Mouse (Mus musculus) gonadal fat pad, adult 2 months (tissue): ENCODE measurements around the gene Supt3. TPM values are rescaled to one million over a fixed set of nuclear protein-coding genes. Genes with fewer than 3 reads are reported as not detected.

Experiments
- DNase-seq: peaks from one replicate; pipeline ENCODE4 v3.0.0-alpha.2; 2012; ENCODE audit warnings: low read depth
- polyA plus RNA-seq: library from polyadenylated mRNA; depleted of rRNA; stranded (reverse); fragments of >200 nt; gene quantifications from 2 replicates; pipeline ENCODE4 v1.2.3, GENCODE M21; 2012

Supt3 gene
- polyA plus RNA-seq, 1 experiment: 7.4 TPM

- no peak for DNase-seq
These were observed 190.2 kb downstream of the Supt3 start for GRCm38 (mm10) chr17:44967186-44967585.

GRCm38 (mm10) chr17:44970255-44970654, 193.3 kb downstream of the Supt3 start:
- DNase-seq: no peak

- no peak for DNase-seq
These were observed 196.5 kb downstream of the Supt3 start for GRCm38 (mm10) chr17:44973489-44973888.

DNA sequence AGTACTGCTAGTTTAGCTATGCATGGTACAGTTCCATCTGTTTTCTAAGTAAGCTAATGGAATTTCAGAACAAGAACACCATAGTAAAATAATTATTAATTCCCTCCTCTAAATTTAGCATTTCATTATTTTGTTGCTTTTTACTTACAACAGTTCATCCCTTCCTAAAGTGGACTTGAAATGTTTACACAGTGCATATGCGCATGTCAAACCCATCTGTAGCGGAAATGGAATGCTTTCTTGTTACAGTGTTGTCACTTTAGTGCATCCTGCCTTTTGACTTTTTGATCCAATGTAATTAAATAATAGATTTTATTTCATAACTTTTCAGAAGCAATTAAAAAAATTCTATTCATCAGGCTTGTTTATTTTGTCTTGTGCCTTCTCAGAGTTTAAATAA, 200.7 kb downstream of the Supt3 start:
- no peak for DNase-seq

DNA sequence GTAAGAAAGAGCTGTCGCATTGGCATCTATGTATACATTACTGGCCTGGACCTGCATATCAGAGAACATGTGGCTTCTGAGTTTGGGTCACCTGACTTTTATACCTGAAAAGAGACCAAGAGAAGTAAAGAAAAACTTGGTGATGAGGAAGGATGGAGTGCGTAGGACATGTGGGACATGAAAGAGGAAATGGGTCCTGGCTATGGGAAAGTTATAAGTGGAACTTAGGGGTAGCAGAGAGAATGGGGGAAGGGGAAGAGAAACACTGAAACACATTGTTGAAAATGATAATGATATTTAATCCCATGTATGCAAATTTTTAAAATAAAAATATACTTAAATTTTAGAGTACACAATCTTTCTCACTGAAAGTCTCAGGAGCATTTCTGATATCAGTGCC, 211.0 kb downstream of the Supt3 start:
- DNase-seq: no peak

DNA sequence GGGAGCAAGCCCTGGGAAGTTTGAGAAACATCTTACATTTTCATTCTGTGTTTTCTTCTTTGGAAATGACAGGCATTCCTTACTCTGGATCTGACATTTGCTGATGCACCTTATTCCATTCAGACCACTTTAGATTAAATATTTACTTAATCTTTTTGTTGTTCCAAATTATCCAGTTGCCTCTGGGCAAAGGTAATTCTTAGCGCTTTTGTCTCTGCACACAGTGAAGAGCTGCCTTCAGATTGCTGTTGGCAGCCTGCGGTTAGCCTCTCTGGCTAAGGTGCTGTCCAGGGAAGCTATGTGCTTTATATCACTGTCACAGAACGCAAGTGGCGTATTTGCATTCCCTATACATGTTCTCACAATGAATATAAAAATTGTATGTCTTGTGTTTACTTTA, 226.4 kb downstream of the Supt3 start:
- DNase-seq: no peak

GRCm38 (mm10) chr17:45004477-45005170, 227.7 kb downstream of the Supt3 start:
- DNase-seq: no peak

- DNase-seq: no peak
These were observed 230.5 kb downstream of the Supt3 start for GRCm38 (mm10) chr17:45007461-45007860.

DNA sequence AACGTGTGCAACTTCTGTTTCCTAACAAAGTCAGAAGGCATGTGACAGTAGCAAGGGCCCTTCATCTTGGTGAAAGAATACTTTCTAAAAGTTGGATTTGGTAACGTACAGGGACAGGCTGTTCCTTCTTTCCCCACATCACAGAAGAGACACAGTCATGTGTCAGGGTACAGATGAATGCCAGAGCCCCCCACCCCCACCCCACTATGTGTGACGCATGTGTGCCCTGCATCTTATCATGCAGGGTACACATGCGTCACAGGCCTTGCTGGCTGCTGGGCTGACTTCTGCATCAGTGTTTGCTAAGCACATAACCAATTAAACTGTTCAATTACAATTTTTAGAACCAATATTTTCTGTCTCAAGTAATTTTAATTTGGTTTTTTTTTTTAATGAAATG, 231.7 kb downstream of the Supt3 start:
- no peak for DNase-seq

DNA sequence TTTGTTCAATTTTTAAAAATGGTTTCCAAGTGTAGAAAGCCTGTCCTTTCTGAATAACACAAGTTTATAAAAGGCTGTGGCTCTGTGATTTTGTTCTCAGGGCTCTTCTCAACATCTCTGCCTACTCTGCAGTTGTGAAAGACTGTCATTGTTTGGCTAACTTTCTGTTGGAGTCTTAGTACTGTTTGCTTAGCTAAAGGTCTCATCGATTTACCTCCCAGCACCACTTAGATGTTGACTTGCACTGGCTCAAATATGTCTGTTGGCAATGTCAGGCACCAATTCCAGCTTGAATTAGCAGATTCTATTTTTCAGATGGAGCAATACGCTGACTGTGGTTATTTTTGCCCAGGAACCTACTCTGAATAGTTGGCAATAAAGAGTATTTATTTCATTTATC, 233.5 kb downstream of the Supt3 start:
- no peak for DNase-seq

GRCm38 (mm10) chr17:45016746-45017145, 239.8 kb downstream of the Supt3 start:
- no peak for DNase-seq

DNA sequence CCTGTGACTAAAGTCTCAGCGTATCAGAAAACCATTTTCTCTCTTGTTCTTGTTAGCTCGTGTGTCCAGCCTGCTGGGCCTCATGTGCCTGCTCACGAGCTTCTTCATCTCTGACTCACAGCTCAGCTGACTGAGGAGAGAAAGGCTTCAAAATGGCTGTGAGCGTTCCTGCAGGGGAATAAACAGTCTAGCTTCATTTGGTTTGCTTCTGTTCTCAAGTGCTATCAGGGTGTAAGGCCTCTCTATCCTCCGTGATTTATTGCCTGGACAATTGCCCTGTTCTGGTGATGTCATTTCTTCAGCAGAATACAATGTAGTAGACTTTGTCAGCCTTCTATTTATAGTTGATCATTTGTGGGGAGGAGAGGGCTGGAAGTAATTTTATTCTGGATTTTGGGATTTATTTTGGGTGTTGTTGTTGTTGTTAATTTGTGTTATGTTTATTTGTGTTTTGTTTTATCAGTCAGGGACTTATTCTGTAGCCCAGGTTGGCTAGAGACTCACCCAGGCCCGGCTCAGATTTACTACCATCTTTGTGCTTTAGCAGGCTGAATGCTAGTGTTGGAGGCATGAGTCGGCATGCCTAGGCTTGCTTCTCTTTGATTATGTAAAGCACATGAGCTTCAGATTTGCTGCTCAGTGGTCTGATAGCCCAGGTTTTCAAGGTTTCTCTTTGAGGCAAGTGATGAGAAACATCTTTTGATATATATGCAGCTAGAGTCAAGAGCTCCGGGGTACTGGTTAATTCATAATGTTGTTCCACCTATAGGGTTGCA, 243.4 kb downstream of the Supt3 start:
- no peak for DNase-seq

DNA sequence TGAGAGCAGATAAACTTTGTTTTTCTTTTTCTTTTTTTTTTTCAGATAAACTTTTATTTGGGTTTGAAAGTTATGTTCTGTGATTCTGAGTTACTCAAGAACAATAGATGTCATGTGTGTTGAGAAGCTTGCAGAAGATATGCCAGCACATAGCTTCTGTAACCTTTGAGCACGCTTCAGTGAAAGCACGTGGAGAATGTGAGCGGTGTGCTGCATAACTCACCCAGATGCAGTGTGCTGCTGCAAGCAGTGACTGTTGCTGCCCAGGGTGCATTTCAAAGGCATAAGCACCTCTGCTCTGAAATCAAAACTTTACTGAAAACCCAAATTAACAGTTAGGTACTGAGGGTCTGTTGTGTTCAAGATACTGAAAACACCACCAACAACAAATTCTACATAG, 251.5 kb downstream of the Supt3 start:
- DNase-seq: no peak

- no peak for DNase-seq
These were observed 252.2 kb downstream of the Supt3 start for GRCm38 (mm10) chr17:45029106-45029505.

- DNase-seq: no peak
These were observed 255.3 kb downstream of the Supt3 start for GRCm38 (mm10) chr17:45032209-45032608.

DNA sequence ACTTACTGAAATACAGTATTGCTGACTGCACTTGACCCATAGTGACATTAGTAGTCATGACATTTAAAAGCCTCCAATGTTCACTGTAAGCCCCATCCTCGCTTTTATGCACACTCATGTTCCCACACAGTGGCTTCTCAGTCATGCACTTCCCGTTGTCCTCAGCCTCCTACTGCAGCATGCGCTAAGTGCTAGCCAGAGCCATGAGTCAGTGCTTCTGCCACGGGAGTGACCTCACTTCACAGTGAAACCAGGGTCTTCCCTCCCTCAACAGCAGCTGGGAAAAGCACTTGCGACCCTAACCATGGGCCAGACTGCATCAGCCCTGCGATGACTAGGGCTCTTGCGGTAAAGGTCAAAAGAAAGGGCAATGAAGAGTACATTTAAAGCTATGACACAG, 256.7 kb downstream of the Supt3 start:
- DNase-seq: no peak

DNA sequence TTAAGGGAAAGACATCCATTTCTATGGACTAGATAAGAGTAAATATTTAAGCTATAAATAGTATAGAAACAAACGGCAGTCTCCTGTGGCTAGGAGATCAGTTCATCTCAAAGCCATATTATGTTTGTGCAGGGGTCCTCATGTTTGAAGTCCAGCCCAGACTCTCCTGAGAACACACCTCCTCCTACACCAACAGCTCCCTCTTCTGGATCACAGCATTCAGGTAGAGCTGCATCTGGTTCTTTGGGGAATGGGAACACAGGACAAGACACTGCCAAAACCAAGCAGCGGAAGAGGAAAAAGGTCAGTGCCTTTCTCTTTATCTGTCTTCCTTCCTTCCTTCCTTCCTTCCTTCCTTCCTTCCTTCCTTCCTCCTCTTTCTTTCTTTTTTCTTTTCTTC, 264.1 kb downstream of the Supt3 start:
- DNase-seq: no peak

GRCm38 (mm10) chr17:45045804-45046203, 268.9 kb downstream of the Supt3 start:
- DNase-seq: no peak

DNA sequence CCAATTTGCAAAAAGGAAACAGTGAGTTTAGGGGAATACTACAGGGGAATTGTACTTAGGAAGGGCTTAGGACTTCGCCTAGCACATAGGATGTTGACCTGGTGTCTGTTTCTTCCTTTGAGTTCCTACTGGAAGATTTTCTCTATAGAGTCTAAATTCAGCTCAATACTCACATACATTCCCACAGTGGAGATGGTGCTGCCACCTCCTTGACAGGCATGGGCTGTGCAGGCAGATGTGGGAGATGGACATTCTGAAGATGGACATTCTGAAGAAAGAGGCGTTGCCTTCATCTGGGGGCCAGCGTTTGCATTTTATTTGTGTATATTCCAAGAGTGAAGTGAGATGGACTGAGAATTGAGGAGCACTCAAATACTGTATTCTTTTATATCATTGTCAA, 269.6 kb downstream of the Supt3 start:
- DNase-seq: no peak

GRCm38 (mm10) chr17:45047236-45047635, 270.3 kb downstream of the Supt3 start:
- no peak for DNase-seq

- no peak for DNase-seq
These were observed 275.0 kb downstream of the Supt3 start for GRCm38 (mm10) chr17:45051971-45052370.

DNA sequence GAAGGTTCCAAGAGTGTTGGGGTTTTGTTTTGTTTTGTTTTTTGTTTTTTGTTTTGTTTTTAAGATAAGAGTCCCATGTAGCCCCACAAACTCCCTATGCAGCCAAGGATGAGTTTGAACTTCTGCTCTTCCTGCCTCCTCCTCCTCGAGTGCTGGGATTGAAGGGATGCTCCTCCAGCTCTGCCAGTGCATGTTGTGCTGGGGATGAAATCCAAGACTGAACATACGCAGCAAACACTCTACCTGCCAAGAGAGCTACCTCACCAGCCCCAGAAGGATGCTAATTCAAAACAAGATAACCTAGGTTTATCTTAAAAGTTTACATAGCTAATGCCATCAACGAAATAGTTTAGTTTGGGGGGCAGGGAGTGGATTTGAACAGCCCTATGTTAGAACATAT, 276.4 kb downstream of the Supt3 start:
- DNase-seq: no peak

DNA sequence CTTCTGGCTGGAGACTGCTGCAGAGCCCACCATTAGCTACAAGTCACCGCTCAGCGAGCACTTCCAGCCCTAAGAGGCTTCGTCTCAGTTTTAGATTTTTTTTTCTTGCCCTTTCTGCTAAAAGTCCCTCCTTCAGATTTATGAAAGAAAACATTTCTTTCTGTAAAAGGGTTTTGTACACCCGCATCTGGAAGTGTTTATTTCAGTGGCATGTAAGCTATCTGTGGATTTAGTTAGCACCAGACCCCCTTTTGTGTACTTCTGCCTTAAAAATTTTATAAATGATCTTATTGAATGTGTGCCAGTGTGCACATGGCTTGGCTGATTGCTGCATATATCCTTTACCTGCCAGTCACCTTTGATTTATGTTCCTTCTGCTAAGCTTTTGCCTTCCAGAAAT, 277.6 kb downstream of the Supt3 start:
- DNase-seq: no peak

GRCm38 (mm10) chr17:45056894-45057293, 279.9 kb downstream of the Supt3 start:
- DNase-seq: no peak
